Mouse (Mus musculus) midbrain, embryonic 16.5 days (tissue): ENCODE measurements around the gene Ubtd1. TPM values are rescaled to one million over a fixed set of nuclear protein-coding genes. Genes with fewer than 3 reads are reported as not detected.

Experiments used
- ATAC-seq: fragments of 200-750 bp; cut with Nextera tagmentation; 2 replicates; pipeline ENCODE4 v1.8.0; 2017; ENCODE audit warnings: moderate TSS enrichment
- H3K27ac ChIP-seq: fragments of 300-500 bp; sonication (generic); 2 replicates; pipeline ENCODE4 v1.5.1; 2014; ENCODE audit warnings: mild to moderate bottlenecking, low read length, mixed read lengths
- H3K27me3 ChIP-seq: fragments of 300-500 bp; sonication (generic); 2 replicates; pipeline ENCODE4 v1.6.1; 2014; ENCODE audit warnings: low read depth, low read length, mixed read lengths; ENCODE audit not compliant: control insufficient read depth, insufficient read depth
- H3K36me3 ChIP-seq: fragments of 300-500 bp; sonication (generic); 2 replicates; pipeline ENCODE4 v1.6.1; 2014; ENCODE audit warnings: mild to moderate bottlenecking, low read length, moderate library complexity, mixed read lengths; ENCODE audit not compliant: control insufficient read depth, insufficient read depth
- H3K4me1 ChIP-seq: fragments of 300-500 bp; sonication (generic); 2 replicates; pipeline ENCODE4 v1.6.1; 2014; ENCODE audit warnings: mild to moderate bottlenecking, low read length, mixed read lengths; ENCODE audit not compliant: control insufficient read depth, insufficient read depth
- H3K4me2 ChIP-seq: fragments of 300-500 bp; sonication (generic); 2 replicates; pipeline ENCODE4 v1.6.1; 2014; ENCODE audit warnings: mild to moderate bottlenecking, low read length, mixed read lengths
- H3K4me3 ChIP-seq: fragments of 300-500 bp; sonication (generic); 2 replicates; pipeline ENCODE4 v1.5.1; 2014; ENCODE audit warnings: low read depth, mild to moderate bottlenecking, low read length, moderate library complexity, mixed read lengths
- H3K9ac ChIP-seq: fragments of 300-500 bp; sonication (generic); 2 replicates; pipeline ENCODE4 v1.6.1; 2014; ENCODE audit warnings: low read depth, low read length, mixed read lengths
- H3K9me3 ChIP-seq: fragments of 300-500 bp; sonication (generic); replicated peaks from 2 replicates; pipeline ENCODE4 v1.6.1; 2014; ENCODE audit warnings: mild to moderate bottlenecking, low read length, mixed read lengths; ENCODE audit not compliant: control insufficient read depth, poor library complexity, severe bottlenecking
- WGBS: fragments of 180-500 bp; shearing (Covaris S2); extraction: QIAGEN DNeasy Blood & Tissue Kit; methylation state at CpG from one replicate; pipeline ENCODE4 v1.1.7; 2014; 5-methylcytosine and 5-hydroxymethylcytosine counted together
- polyA plus RNA-seq: library from polyadenylated mRNA; unstranded; fragments of >200 nt; fragmentation: Nextera tagmentation; extraction: Ambion mirVana; gene quantifications from 2 replicates; pipeline ENCODE4 v1.2.1, GENCODE M21; 2015

The Ubtd1 gene
- polyA plus RNA-seq, 1 experiment from 2014 or later = 10.1 TPM

GRCm38 (mm10) chr19:41989810-41990209 lies 8.2 kb downstream of the Ubtd1 start:
- H3K27ac ChIP-seq = no peak overlapping the region
- H3K4me2 ChIP-seq = no peak overlapping the region
- no peak for ATAC-seq
- H3K36me3 ChIP-seq = no peaks in the 10 kb centered on the region
- no peak overlapping the region for H3K9ac ChIP-seq
- H3K9me3 ChIP-seq = no peaks in the 10 kb centered on the region
- no peak overlapping the region for H3K4me3 ChIP-seq
- H3K4me1 ChIP-seq = no peaks in the 10 kb centered on the region
- WGBS = 79% methylated on average over 6 of the region's 6 CpGs
- H3K27me3 ChIP-seq = no peaks in the 10 kb centered on the region

GRCm38 (mm10) chr19:41991926-41992477 lies 10.4 kb downstream of the Ubtd1 start:
- no peak overlapping the region for H3K4me2 ChIP-seq
- no peak overlapping the region for H3K4me3 ChIP-seq
- no peak for ATAC-seq
- WGBS = 34% methylated on average over 6 of the region's 6 CpGs
- H3K9ac ChIP-seq = no peak overlapping the region
- H3K9me3 ChIP-seq = no peaks in the 10 kb centered on the region
- H3K36me3 ChIP-seq = no peaks in the 10 kb centered on the region
- no peaks in the 10 kb centered on the region for H3K27me3 ChIP-seq
- no peaks in the 10 kb centered on the region for H3K4me1 ChIP-seq
- no peak overlapping the region; the same call in 1 of the 2 replicates for H3K27ac ChIP-seq

- Histone ChIP-seq H3K9ac (no peak overlapping the region), H3K27me3 (no peaks in the 10 kb centered on the region), H3K4me2 (no peak overlapping the region), H3K27ac (no peak overlapping the region), H3K36me3 (no peaks in the 10 kb centered on the region), H3K4me3 (no peak overlapping the region), H3K9me3 (no peaks in the 10 kb centered on the region), H3K4me1 (no peaks in the 10 kb centered on the region)
- 89% methylated on average over 2 of the region's 2 CpGs for WGBS
- no peak for ATAC-seq
Measured at GRCm38 (mm10) chr19:41992971-41993370, 11.4 kb downstream of the Ubtd1 start.

GRCm38 (mm10) chr19:41993484-41993883 lies 11.9 kb downstream of the Ubtd1 start:
- H3K36me3 ChIP-seq = no peaks in the 10 kb centered on the region
- no peak overlapping the region for H3K27ac ChIP-seq
- no peak overlapping the region for H3K9ac ChIP-seq
- no peaks in the 10 kb centered on the region for H3K9me3 ChIP-seq
- 80% methylated on average over 6 of the region's 6 CpGs for WGBS
- ATAC-seq = no peak
- no peaks in the 10 kb centered on the region for H3K27me3 ChIP-seq
- no peaks in the 10 kb centered on the region for H3K4me1 ChIP-seq
- H3K4me2 ChIP-seq = no peak overlapping the region
- no peak overlapping the region for H3K4me3 ChIP-seq

- no peak overlapping the region for H3K9ac ChIP-seq
- no peak overlapping the region for H3K27ac ChIP-seq
- ATAC-seq = no peak
- no peak overlapping the region for H3K4me2 ChIP-seq
- no peaks in the 10 kb centered on the region for H3K36me3 ChIP-seq
- H3K4me3 ChIP-seq = no peak overlapping the region
- H3K9me3 ChIP-seq = no peaks in the 10 kb centered on the region
- H3K4me1 ChIP-seq = no peaks in the 10 kb centered on the region
- no peaks in the 10 kb centered on the region for H3K27me3 ChIP-seq
- WGBS = 97% methylated on average over 7 of the region's 7 CpGs
Measured at GRCm38 (mm10) chr19:41994023-41994422, 12.5 kb downstream of the Ubtd1 start.

DNA sequence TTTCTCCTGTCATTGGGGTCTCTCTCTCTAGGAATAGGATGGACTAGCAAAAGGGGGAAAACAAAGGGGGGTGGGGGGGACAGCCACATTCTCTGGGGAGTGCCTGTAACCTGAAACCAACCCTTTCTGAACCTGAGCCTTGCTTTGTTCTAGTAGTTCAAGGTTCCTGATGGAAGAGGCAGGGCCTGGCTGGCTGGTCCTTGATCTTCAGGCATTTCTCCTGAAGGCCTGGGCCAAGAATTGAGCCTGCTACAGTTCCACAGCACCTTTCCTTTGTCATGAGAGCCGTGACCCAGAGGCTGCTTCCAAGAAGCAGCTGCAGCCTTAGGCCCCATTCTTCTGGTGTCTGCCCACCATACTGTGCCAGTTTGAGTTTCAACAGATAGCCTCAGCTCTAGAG lies 13.9 kb downstream of the Ubtd1 start:
- 57% methylated on average over 1 of the region's 1 CpGs for WGBS

GRCm38 (mm10) chr19:41997090-41997489 lies 15.5 kb downstream of the Ubtd1 start:
- 96% methylated on average over 10 of the region's 10 CpGs for WGBS

More for the DNA sequence above, 13.9 kb downstream of the Ubtd1 start:
- Histone ChIP-seq H3K4me3 (no peak overlapping the region), H3K27me3 (no peaks in the 10 kb centered on the region), H3K4me2 (no peak overlapping the region), H3K4me1 (no peaks in the 10 kb centered on the region), H3K27ac (no peak overlapping the region), H3K9ac (no peak overlapping the region), H3K9me3 (no peaks in the 10 kb centered on the region), H3K36me3 (no peaks in the 10 kb centered on the region)
- no peak for ATAC-seq

GRCm38 (mm10) chr19:41998770-41999548 lies 17.4 kb downstream of the Ubtd1 start:
- ATAC-seq = no peak
- no peaks in the 10 kb centered on the region for H3K36me3 ChIP-seq
- no peak overlapping the region for H3K27ac ChIP-seq
- no peak overlapping the region for H3K9ac ChIP-seq
- H3K9me3 ChIP-seq = no peaks in the 10 kb centered on the region
- no peak overlapping the region for H3K4me3 ChIP-seq
- no peak overlapping the region for H3K4me2 ChIP-seq
- 92% methylated on average over 9 of the region's 9 CpGs for WGBS
- no peaks in the 10 kb centered on the region for H3K27me3 ChIP-seq
- no peaks in the 10 kb centered on the region for H3K4me1 ChIP-seq

More at GRCm38 (mm10) chr19:41997090-41997489, 15.5 kb downstream of the Ubtd1 start:
- Histone ChIP-seq H3K9ac (no peak overlapping the region), H3K36me3 (no peaks in the 10 kb centered on the region), H3K4me3 (no peak overlapping the region), H3K4me1 (no peaks in the 10 kb centered on the region), H3K27me3 (no peaks in the 10 kb centered on the region), H3K9me3 (no peaks in the 10 kb centered on the region), H3K4me2 (no peak overlapping the region), H3K27ac (no peak overlapping the region)
- no peak for ATAC-seq

- no peaks in the 10 kb centered on the region for H3K27me3 ChIP-seq
- no peaks in the 10 kb centered on the region for H3K4me1 ChIP-seq
- 93% methylated on average over 4 of the region's 4 CpGs for WGBS
- H3K4me3 ChIP-seq = no peak overlapping the region
- H3K9me3 ChIP-seq = no peaks in the 10 kb centered on the region
- ATAC-seq = no peak
- H3K4me2 ChIP-seq = no peak overlapping the region
- H3K9ac ChIP-seq = no peak overlapping the region
- H3K27ac ChIP-seq = no peak overlapping the region
- no peaks in the 10 kb centered on the region for H3K36me3 ChIP-seq
Measured at GRCm38 (mm10) chr19:41999688-42000283, 18.2 kb downstream of the Ubtd1 start.
